Mouse (Mus musculus): ENCODE data around the gene Ece1. TPM values are rescaled to one million over a fixed set of nuclear protein-coding genes. Genes with fewer than 3 reads are reported as not detected.

The Ece1 gene
- polyA plus RNA-seq, 1 experiment from 2014 or later = 77.4 TPM

DNA sequence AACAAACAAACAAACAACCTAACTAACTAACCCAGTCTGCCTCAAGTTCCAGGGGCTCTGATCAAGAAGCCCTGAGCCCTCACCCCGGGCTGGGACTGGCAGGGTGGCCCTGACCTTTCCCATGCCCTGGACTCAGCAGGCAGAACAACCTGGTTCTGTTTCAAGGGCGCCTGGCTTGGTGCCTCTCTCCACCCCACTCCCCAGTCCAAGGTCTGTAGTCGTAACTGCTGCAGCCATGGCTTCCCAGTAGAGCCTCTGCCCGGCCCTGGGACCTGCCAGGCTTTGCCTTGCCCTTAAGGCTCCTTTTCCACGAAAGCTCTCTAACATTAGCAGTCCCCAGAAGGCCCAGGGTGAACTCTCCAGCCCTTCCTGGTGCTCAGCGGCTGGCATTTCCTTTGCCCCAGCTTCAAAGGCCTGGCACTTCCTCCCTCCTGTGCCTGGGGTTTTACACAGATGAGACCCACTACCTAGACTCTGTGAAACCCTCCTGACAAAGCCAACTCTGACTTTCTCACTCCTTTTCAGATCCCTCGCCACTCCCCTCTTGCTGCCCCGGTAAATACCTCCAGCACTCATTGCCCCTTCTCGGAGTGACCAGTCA, 6.2 kb upstream of the Ece1 start:
- Histone ChIP-seq H3K27me3 (replicated peaks) (no peaks in the 10 kb centered on the region), H3K9ac (no peak overlapping the region), H3K9me3 (no peaks in the 10 kb centered on the region), H3K36me3 (0 out of 2 replicates have a peak, but pooled peaks cover 3% of the 10 kb centered on the region), H3K4me1 (peaks cover 6% of the 10 kb centered on the region; the same call in 1 of the 2 replicates), H3K27ac (replicated peaks) (no peak overlapping the region), H3K4me2 (no peak overlapping the region), H3K4me3 (no peak overlapping the region)
- WGBS = 57% methylated on average over 9 of the region's 9 CpGs
- no peak for ATAC-seq (ENCODE audit: extremely low read depth, insufficient number of reproducible peaks, low FRiP score, low TSS enrichment)

DNA sequence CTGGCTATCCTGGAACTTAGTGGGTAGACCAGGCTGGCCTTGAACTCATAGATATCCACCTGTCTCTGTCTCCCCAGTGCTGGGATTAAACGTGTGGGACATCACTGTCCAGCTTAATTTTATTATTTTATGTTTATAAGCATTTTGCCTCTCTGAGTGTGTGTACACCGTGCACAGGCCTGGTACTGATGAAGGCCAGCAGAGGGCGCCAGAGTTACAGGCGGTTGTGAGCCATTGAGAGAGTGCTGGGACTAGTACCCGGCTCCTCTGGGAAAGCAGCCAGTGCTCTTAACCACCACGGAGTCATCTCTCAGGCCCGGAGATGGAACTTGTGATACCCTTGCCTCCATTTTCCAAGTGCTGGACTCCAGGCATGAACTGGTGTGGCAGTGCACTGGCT, 4.9 kb upstream of the Ece1 start:
- no peak for ATAC-seq (ENCODE audit: extremely low read depth, insufficient number of reproducible peaks, low FRiP score, low TSS enrichment)
- Histone ChIP-seq H3K4me3 (no peak overlapping the region), H3K27me3 (replicated peaks) (no peaks in the 10 kb centered on the region), H3K4me2 (no peak overlapping the region), H3K27ac (replicated peaks) (no peak overlapping the region), H3K36me3 (0 out of 2 replicates have a peak, but pooled peaks cover 3% of the 10 kb centered on the region), H3K4me1 (peaks cover 15% of the 10 kb centered on the region), H3K9me3 (no peaks in the 10 kb centered on the region), H3K9ac (no peak overlapping the region)
- 28% methylated on average over 7 of the region's 7 CpGs for WGBS

DNA sequence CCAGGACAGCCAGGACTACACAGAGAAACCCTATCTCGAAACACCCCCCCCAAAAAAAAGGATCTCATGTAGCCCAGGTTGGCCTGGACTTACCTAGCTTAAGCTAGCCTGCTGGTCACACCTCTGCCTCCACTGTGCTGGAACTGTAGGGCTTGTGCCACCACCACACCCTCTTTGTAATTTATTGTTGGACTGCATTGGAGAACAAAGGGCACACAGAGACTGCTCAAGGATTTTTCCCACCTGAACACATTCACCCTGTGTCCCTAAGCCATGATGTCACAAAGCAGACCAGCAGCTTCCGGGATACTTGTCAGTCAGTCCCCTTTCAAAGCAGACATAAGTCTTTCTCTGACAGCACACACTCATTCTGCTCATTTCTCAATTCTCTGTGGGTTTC, 3.7 kb upstream of the Ece1 start:
- Histone ChIP-seq H3K36me3 (0 out of 2 replicates have a peak, but pooled peaks cover 3% of the 10 kb centered on the region), H3K4me3 (no peak overlapping the region), H3K27ac (replicated peaks) (no peak overlapping the region), H3K4me1 (peaks cover 24% of the 10 kb centered on the region), H3K27me3 (replicated peaks) (no peaks in the 10 kb centered on the region; the same call in 1 of the 2 replicates), H3K9me3 (no peaks in the 10 kb centered on the region), H3K4me2 (no peak overlapping the region), H3K9ac (no peak overlapping the region)
- 62% methylated on average over 2 of the region's 2 CpGs for WGBS
- no peak for ATAC-seq (ENCODE audit: extremely low read depth, insufficient number of reproducible peaks, low FRiP score, low TSS enrichment)

DNA sequence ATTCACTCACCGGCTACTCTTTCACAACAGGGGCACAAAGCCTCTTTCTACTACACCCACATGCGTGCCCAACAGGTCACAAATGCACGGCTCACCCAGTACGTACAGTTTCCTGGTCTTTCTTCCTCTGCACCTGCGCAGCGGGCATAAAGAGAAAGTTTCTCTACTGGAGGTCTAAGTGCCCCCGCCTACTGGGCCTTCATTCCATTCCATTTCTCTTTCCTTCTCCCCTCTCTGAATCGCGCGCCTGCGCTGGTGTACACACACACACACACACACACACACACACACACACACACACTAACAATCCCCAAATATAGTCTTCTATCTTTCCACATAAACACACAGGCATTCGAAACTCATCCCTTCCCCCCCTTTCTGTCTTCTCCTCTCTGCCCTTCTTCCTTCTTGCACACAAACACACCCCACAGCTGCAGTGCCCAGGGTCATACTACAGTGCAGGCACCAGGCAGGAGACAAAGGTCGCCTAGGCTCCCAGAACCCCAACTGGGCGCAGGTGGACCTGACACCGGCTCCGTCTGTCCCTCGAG, 501 bp upstream of the Ece1 start:
- Histone ChIP-seq H3K36me3 (0 out of 2 replicates have a peak, but pooled peaks cover 3% of the 10 kb centered on the region), H3K27me3 (replicated peaks) (no peaks in the 10 kb centered on the region; the same call in 1 of the 2 replicates), H3K4me1 (peaks cover 48% of the 10 kb centered on the region), H3K4me3 (peak overlapping the region; percentile 85), H3K9me3 (no peaks in the 10 kb centered on the region), H3K27ac (replicated peaks) (peak overlapping the region; percentile 39), H3K9ac (peak overlapping the region; percentile 93), H3K4me2 (peak overlapping the region; percentile 96)
- WGBS = 16% methylated on average over 17 of the region's 17 CpGs
- ATAC-seq (ENCODE audit: extremely low read depth, insufficient number of reproducible peaks, low FRiP score, low TSS enrichment) = peak; percentile 27; the same call in 1 of the 2 replicates

DNA sequence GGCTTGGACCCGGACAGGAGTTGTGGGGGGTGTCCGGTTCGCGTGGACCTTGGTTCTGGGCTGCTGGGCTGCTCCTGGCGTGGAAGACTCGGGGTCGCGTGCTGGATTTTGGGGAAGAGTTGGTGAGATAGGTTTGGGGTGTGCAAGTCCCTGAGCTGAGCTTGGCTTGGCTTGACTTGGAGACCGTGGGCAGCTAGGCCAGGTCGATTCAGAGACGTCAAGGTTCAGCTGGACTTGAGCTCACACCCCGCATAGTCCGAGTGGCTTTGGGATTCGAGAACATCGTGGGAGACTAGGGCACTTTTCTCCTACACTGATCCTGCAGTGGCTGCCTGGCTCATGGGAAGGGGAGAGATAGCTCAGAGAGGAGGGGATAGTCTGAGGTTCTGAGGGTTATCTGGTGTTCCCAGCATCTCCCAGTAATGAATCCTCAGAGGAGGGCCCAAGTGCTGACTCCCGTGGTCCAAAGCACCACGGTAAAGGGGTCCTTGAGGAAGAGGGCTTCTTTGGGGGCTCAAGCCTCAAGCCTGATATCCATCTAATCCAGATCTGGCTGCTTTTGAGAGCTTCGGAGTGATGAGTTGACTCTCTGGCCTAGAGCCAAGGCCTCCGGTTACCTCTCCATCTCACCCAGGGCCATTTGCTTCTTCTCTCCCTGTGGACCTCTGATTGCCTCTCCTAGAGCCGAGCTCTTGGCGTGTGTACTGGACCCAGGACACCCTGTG, 641 bp downstream of the Ece1 start:
- peak overlapping the region; percentile 96 for H3K4me2 ChIP-seq
- WGBS = 10% methylated on average over 21 of the region's 21 CpGs
- H3K9me3 ChIP-seq = no peaks in the 10 kb centered on the region
- peaks cover 60% of the 10 kb centered on the region for H3K4me1 ChIP-seq
- no peaks in the 10 kb centered on the region for H3K36me3 ChIP-seq
- H3K27ac ChIP-seq (replicated peaks) = peak overlapping the region; percentile 61
- peak overlapping the region; percentile 93 for H3K9ac ChIP-seq
- H3K27me3 ChIP-seq (replicated peaks) = no peaks in the 10 kb centered on the region; the same call in 1 of the 2 replicates
- peak overlapping the region; percentile 85 for H3K4me3 ChIP-seq
- no peak for ATAC-seq (ENCODE audit: extremely low read depth, insufficient number of reproducible peaks, low FRiP score, low TSS enrichment)

DNA sequence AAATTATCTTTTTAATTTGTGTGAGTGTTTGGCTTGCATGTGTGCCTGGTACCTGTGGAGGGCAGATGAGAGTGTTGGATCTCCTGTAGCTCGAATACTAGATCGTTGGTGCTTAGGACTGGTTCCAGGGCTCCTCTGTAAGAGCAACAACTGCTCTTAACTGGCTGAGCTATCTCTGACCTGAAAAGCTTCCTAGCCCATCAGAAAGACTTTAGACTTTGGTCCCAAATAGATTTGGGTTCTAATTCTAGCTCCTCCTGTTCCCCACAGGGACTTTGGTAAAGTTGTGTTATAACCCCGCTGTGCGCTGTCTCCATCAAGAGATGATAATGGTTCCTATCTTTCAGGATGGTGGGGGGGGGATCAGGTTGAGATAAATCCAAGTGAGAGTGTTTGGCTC, 2.0 kb downstream of the Ece1 start:
- Histone ChIP-seq H3K9me3 (no peaks in the 10 kb centered on the region), H3K4me3 (peak overlapping the region; percentile 85), H3K36me3 (no peaks in the 10 kb centered on the region), H3K27ac (replicated peaks) (no peak overlapping the region), H3K27me3 (replicated peaks) (no peaks in the 10 kb centered on the region; the same call in 1 of the 2 replicates), H3K4me2 (peak overlapping the region; percentile 96), H3K4me1 (peaks cover 72% of the 10 kb centered on the region), H3K9ac (peak overlapping the region; percentile 93)
- ATAC-seq (ENCODE audit: extremely low read depth, insufficient number of reproducible peaks, low FRiP score, low TSS enrichment) = no peak
- 72% methylated on average over 4 of the region's 4 CpGs for WGBS

DNA sequence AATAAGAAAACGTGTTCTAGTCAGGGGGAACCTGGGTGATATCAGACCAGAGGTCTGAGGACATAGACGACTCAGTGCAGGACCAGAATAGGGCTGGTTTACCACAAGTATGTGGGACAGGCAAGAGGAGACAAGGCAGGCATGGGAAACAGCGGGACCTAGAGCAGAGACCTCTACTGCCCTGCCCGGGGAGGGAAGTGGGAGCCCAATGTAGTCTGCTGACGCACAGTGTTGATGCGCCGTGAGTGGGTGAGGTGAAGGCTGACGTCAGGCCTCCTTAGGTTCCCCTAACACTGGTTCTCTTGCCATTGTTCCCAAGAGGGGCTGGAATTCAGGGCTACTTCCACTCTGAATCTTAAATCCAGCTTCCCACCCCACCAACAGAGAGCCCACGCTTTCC, 2.7 kb downstream of the Ece1 start:
- Histone ChIP-seq H3K4me2 (peak overlapping the region; percentile 96), H3K9me3 (no peaks in the 10 kb centered on the region), H3K36me3 (no peaks in the 10 kb centered on the region), H3K4me3 (peak overlapping the region; percentile 85), H3K27me3 (replicated peaks) (no peaks in the 10 kb centered on the region; the same call in 1 of the 2 replicates), H3K27ac (replicated peaks) (peak overlapping the region; percentile 30; the same call in 1 of the 2 replicates), H3K4me1 (peaks cover 79% of the 10 kb centered on the region), H3K9ac (peak overlapping the region; percentile 93)
- WGBS = 31% methylated on average over 9 of the region's 9 CpGs
- no peak for ATAC-seq (ENCODE audit: extremely low read depth, insufficient number of reproducible peaks, low FRiP score, low TSS enrichment)

DNA sequence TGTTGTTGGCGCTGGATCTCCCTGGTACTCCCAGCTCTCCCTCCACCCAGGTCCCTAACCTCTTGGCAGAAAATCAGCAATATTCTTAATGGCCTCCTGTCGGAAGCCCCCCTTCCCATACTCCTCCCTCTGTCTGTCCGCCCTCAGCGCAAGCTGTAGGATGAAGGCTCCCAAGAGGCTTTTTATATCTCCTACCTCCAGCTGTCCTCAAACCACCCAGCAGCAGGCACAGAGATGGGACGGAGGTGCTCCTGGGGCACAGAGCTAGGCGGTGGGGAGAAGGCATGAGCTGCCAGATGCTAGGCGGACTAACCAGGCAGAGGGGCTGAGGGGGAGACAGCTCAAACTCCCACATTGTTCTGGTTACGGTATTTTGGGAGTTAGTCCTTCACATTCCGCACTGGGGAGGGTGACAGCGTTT, 3.2 kb downstream of the Ece1 start:
- H3K27ac ChIP-seq (replicated peaks) = peak overlapping the region; percentile 30; the same call in 1 of the 2 replicates
- 33% methylated on average over 10 of the region's 10 CpGs for WGBS
- H3K9ac ChIP-seq = peak overlapping the region; percentile 93
- H3K36me3 ChIP-seq = no peaks in the 10 kb centered on the region
- no peak for ATAC-seq (ENCODE audit: extremely low read depth, insufficient number of reproducible peaks, low FRiP score, low TSS enrichment)
- no peaks in the 10 kb centered on the region for H3K9me3 ChIP-seq
- H3K4me1 ChIP-seq = peaks cover 84% of the 10 kb centered on the region
- no peaks in the 10 kb centered on the region; the same call in 1 of the 2 replicates for H3K27me3 ChIP-seq (replicated peaks)
- H3K4me2 ChIP-seq = peak overlapping the region; percentile 96
- peak overlapping the region; percentile 85 for H3K4me3 ChIP-seq

DNA sequence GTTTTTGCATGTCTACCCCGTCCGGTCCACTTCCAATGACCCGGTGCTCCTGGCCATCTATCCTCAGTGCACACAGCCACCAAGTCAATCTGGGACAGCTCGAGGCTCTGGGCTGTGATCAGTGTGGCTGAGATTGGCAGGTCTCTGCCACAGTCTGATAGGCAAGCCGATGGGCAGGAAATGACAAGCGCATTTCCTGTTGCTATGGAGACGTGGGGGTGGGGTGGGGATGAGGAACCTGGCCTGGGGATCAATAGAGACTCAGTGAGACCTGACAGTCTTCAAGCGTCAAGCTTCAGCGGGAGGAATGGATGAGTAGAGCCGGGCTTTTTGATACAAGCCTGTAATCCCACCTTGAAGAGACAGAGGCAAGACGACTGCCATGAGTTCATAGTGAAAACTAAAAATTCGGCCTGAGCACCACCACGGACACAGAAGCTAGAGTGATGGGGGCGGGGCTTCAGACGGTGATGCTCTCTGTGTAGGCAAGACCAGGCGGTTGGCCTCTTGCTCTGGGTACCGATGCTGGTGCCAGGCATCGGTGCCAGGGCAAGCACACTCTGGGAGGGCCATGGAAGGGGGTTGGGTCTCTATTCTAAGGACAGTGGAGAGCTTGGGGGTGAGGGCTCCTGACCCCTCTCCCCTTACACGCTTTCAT, 4.3 kb downstream of the Ece1 start:
- peak overlapping the region; percentile 96 for H3K4me2 ChIP-seq
- H3K27ac ChIP-seq (replicated peaks) = no peak overlapping the region
- H3K27me3 ChIP-seq (replicated peaks) = no peaks in the 10 kb centered on the region; the same call in 1 of the 2 replicates
- no peak overlapping the region for H3K9ac ChIP-seq
- peaks cover 92% of the 10 kb centered on the region for H3K4me1 ChIP-seq
- H3K9me3 ChIP-seq = no peaks in the 10 kb centered on the region
- WGBS = 44% methylated on average over 19 of the region's 19 CpGs
- H3K4me3 ChIP-seq = no peak overlapping the region
- ATAC-seq (ENCODE audit: extremely low read depth, insufficient number of reproducible peaks, low FRiP score, low TSS enrichment) = no peak
- H3K36me3 ChIP-seq = no peaks in the 10 kb centered on the region

DNA sequence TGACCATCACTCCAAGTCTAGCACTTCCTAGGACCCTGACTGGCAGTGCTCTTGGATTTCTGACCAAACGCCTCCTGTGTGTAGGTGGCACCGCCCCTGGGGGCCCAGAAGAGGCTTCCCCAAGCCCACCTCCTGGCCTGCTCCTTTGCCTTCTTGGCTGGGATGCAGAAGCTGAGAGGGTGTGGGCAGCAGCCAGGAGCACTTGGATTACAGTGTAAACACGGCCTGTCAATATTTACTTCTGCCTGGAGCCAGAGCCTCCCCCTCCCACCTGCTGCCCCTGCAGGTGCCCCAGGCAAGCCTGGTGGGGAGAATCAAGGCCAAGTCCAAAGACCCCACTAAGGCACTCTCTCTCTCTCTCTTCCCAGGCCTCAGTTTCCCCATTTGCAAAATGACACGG, 5.2 kb downstream of the Ece1 start:
- no peaks in the 10 kb centered on the region; the same call in 1 of the 2 replicates for H3K27me3 ChIP-seq (replicated peaks)
- peaks cover 87% of the 10 kb centered on the region for H3K4me1 ChIP-seq
- no peak overlapping the region for H3K4me2 ChIP-seq
- H3K9ac ChIP-seq = no peak overlapping the region
- 58% methylated on average over 4 of the region's 4 CpGs for WGBS
- 0 out of 2 replicates have a peak overlapping the region, but pooled peaks have one; percentile 28 for H3K27ac ChIP-seq (replicated peaks)
- H3K36me3 ChIP-seq = no peaks in the 10 kb centered on the region
- H3K9me3 ChIP-seq = no peaks in the 10 kb centered on the region
- no peak for ATAC-seq (ENCODE audit: extremely low read depth, insufficient number of reproducible peaks, low FRiP score, low TSS enrichment)
- no peak overlapping the region for H3K4me3 ChIP-seq
